Mouse (Mus musculus): ENCODE data around the gene Phlpp1. TPM values are rescaled to one million over a fixed set of nuclear protein-coding genes. Genes with fewer than 3 reads are reported as not detected.

Phlpp1 gene
- polyA plus RNA-seq (2014; fragmentation: Illumina TruSeq; extraction: RNeasy Lipid Tissue Mini Kit (QIAGEN cat#74804); ENCODE audit: low read depth, low replicate concordance) = 9.5 TPM

DNA sequence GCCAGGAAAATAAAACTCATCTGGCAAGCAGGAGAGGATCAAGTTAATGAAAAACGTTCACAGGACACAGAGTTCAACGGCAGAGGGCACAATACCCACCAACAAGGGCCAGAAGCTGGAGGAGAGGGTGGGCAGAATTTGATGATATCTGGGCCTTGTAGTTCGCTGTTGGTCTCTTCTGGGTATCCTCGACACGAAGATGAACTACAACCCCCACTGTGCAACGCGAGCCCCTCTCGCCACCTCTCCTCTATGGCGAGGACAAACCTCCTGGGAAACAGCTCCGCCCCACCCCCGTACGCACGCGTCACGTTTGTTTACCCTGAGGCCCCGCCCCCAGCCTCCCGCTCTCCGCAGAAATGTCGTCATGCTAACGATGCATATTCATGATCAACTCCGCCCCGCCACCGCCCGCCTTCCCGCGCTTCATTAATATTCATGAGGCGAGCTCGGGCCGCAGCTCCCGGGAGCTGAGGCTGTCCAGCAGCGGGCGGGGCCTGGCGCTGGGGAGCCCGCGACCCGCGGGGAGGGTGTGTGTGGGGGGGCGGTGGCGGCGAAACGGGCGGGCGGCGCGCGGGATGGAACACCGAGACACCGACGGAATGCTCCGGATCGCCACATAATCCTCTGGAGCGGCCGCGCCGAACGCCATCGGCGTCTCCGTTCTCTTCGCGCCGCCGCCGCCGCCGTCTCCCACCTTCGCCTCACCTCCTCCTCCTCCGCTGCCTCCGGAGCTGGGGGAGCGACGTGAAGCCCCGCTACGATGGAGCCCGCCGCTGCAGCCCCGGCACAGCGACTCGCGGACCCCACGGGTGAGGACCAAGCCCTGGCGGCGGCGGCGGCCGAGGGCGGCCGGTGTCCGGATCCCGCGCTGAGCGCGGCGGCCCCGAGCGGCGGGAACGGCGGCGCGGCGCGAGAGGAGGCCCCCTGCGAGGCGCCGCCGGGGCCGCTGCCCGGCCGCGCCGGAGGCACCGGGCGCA lies at the start of gene Phlpp1:
TSS of gene Phlpp1 (plus strand) at position 512 of the 980 bp plus-strand sequence.

Other genes starting within 250 kb of the Phlpp1 start
- gene Zcchc2, start 181.3 kb upstream of the Phlpp1 start, polyA plus RNA-seq (2014; fragmentation: Illumina TruSeq; extraction: RNeasy Lipid Tissue Mini Kit (QIAGEN cat#74804); ENCODE audit: low read depth, low replicate concordance) = 13.0 TPM

Data from kidney, adult 10 weeks (tissue).